Mouse (Mus musculus) MEL (cell line): Measurements from ENCODE around the gene Acaca. TPM values are rescaled to one million over a fixed set of nuclear protein-coding genes. Genes with fewer than 3 reads are reported as not detected.

ENCODE experiments used
- DNase-seq: peaks from one replicate; pipeline ENCODE4 v3.0.0; 2011; ENCODE audit warnings: low read depth, low spot score
- H3K27ac ChIP-seq: 2 replicates; pipeline ENCODE4 v1.5.1; 2012; ENCODE audit warnings: low read depth, mild to moderate bottlenecking, control low read depth, low read length, moderate library complexity; ENCODE audit not compliant: control insufficient read depth
- H3K27me3 ChIP-seq, 2 experiments: fragments of 150-350 bp in 1 of 2; sonication (generic) in 1 of 2; 2 replicates each; pipeline ENCODE4 v1.6.1; 2012; ENCODE audit warnings: low read length in 2 of 2, mild to moderate bottlenecking in 2 of 2, improper control_type of control experiment in 1 of 2, moderate library complexity in 1 of 2; ENCODE audit not compliant: insufficient read depth in 2 of 2, control insufficient read depth in 1 of 2
- H3K36me3 ChIP-seq, 2 experiments: 2 replicates each; pipeline ENCODE4 v1.6.1; 2012 to 2014; ENCODE audit warnings: low read length in 2 of 2, improper control_type of control experiment in 1 of 2, inconsistent platforms in 1 of 2, mild to moderate bottlenecking in 1 of 2; ENCODE audit not compliant: insufficient read depth in 2 of 2, control insufficient read depth in 1 of 2
- H3K4me1 ChIP-seq, 2 experiments: fragments of 150-350 bp in 1 of 2; sonication (generic) in 1 of 2; 2 replicates each; pipeline ENCODE4 v1.6.1; 2012; ENCODE audit warnings: low read length in 2 of 2, improper control_type of control experiment in 1 of 2, mild to moderate bottlenecking in 1 of 2; ENCODE audit not compliant: insufficient read depth in 2 of 2, control insufficient read depth in 1 of 2
- H3K4me3 ChIP-seq, 2 experiments: fragments of 150-350 bp in 1 of 2; sonication (generic) in 1 of 2; 2 replicates each; pipeline ENCODE4 v1.5.1; 2012; ENCODE audit warnings: low read depth in 2 of 2, low read length in 2 of 2, mild to moderate bottlenecking in 2 of 2, moderate library complexity in 2 of 2, control low read depth in 1 of 2, improper control_type of control experiment in 1 of 2; ENCODE audit not compliant: control insufficient read depth in 1 of 2, insufficient read depth in 1 of 2
- H3K79me2 ChIP-seq: 2 replicates; pipeline ENCODE4 v1.6.1; 2012; ENCODE audit warnings: mild to moderate bottlenecking, low read length, moderate library complexity; ENCODE audit not compliant: control insufficient read depth, poor library complexity, insufficient read depth
- H3K9ac ChIP-seq: 2 replicates; pipeline ENCODE4 v1.6.1; 2012; ENCODE audit warnings: low read depth, mild to moderate bottlenecking, control low read depth, low read length, moderate library complexity; ENCODE audit not compliant: control insufficient read depth, poor library complexity, severe bottlenecking
- H3K9me3 ChIP-seq: fragments of 150-350 bp; sonication (generic); replicated peaks from 2 replicates; pipeline ENCODE4 v1.6.1; 2012; ENCODE audit warnings: mild to moderate bottlenecking, low read length, improper control_type of control experiment, moderate library complexity; ENCODE audit not compliant: insufficient read depth
- CTCF ChIP-seq, 3 experiments: IDR thresholded peaks in 2 of 3; conservative IDR thresholded peaks in 1 of 3; 2 replicates each; pipeline ENCODE4 v1.5.1; 2011 to 2012; ENCODE audit warnings: low read length in 3 of 3, low read depth in 2 of 3, mild to moderate bottlenecking in 2 of 3, improper control_type of control experiment in 1 of 3, inconsistent platforms in 1 of 3, mixed read lengths in 1 of 3, moderate library complexity in 1 of 3; ENCODE audit not compliant: control insufficient read depth in 1 of 3, insufficient read depth in 1 of 3, poor library complexity in 1 of 3, severe bottlenecking in 1 of 3
- E2F4 ChIP-seq: IDR thresholded peaks from 2 replicates; pipeline ENCODE4 v1.6.1; 2011; ENCODE audit warnings: low read depth, low read length, improper control_type of control experiment, borderline replicate concordance
- ELF1 ChIP-seq: IDR thresholded peaks from 2 replicates; pipeline ENCODE4 v1.6.1; 2014; ENCODE audit warnings: low read depth, mild to moderate bottlenecking, inconsistent platforms, low read length, improper control_type of control experiment, moderate library complexity
- ETS1 ChIP-seq: IDR thresholded peaks from 2 replicates; pipeline ENCODE4 v1.6.1; 2012; ENCODE audit warnings: low read depth, mild to moderate bottlenecking, inconsistent platforms, low read length, improper control_type of control experiment, moderate library complexity
- GATA1 ChIP-seq: IDR thresholded peaks from 2 replicates; pipeline ENCODE4 v1.6.1; 2011; ENCODE audit warnings: low read depth, low read length, improper control_type of control experiment
- MAZ ChIP-seq: IDR thresholded peaks from 2 replicates; pipeline ENCODE4 v1.6.1; 2012; ENCODE audit warnings: low read depth, mild to moderate bottlenecking, inconsistent platforms, low read length, improper control_type of control experiment
- MEF2A ChIP-seq: IDR thresholded peaks from 2 replicates; pipeline ENCODE4 v1.6.1; 2014; ENCODE audit warnings: low read depth, mild to moderate bottlenecking, inconsistent platforms, low read length, improper control_type of control experiment; ENCODE audit not compliant: poor library complexity, insufficient replicate concordance, severe bottlenecking; ENCODE audit errors: extremely low read depth
- NRF1 ChIP-seq: IDR thresholded peaks from 2 replicates; pipeline ENCODE4 v1.6.1; 2014; ENCODE audit warnings: low read depth, mild to moderate bottlenecking, inconsistent platforms, low read length, improper control_type of control experiment, moderate library complexity; ENCODE audit not compliant: poor library complexity, insufficient read depth, severe bottlenecking
- POLR2AphosphoS5 ChIP-seq: IDR thresholded peaks from 2 replicates; pipeline ENCODE4 v1.6.1; 2012; ENCODE audit warnings: low read depth, borderline replicate concordance, mild to moderate bottlenecking, inconsistent platforms, low read length, moderate library complexity, mixed read lengths
- RCOR1 ChIP-seq: IDR thresholded peaks from 2 replicates; pipeline ENCODE4 v1.6.1; 2012; ENCODE audit warnings: low read depth, mild to moderate bottlenecking, inconsistent platforms, low read length, improper control_type of control experiment
- SMC3 ChIP-seq: IDR thresholded peaks from 2 replicates; pipeline ENCODE4 v1.6.1; 2011; ENCODE audit warnings: low read depth, low read length, improper control_type of control experiment
- TAL1 ChIP-seq: IDR thresholded peaks from 2 replicates; pipeline ENCODE4 v1.6.1; 2012; ENCODE audit warnings: mild to moderate bottlenecking, inconsistent platforms, low read length, moderate library complexity, mixed read lengths
- USF1 ChIP-seq: IDR thresholded peaks from 2 replicates; pipeline ENCODE4 v1.6.1; 2014; ENCODE audit warnings: low read depth, mild to moderate bottlenecking, inconsistent platforms, low read length, improper control_type of control experiment, moderate library complexity
- USF2 ChIP-seq, 2 experiments: IDR thresholded peaks; 2 replicates each; pipeline ENCODE4 v1.6.1; 2011 to 2012; ENCODE audit warnings: improper control_type of control experiment in 2 of 2, low read length in 2 of 2, borderline replicate concordance in 1 of 2, inconsistent platforms in 1 of 2, low read depth in 1 of 2, mild to moderate bottlenecking in 1 of 2; ENCODE audit not compliant: insufficient read depth in 1 of 2
- ZNF384 ChIP-seq: IDR thresholded peaks from 2 replicates; pipeline ENCODE4 v1.6.1; 2012; ENCODE audit warnings: low read depth, mild to moderate bottlenecking, inconsistent platforms, low read length, improper control_type of control experiment
- polyA plus RNA-seq, 2 experiments: library from polyadenylated mRNA; stranded (reverse) in 1 of 2; unstranded in 1 of 2; fragments of >175 nt in 1 of 2; fragments of >200 nt in 1 of 2; gene quantifications; 2 replicates each; pipeline versions ENCODE4 v1.2.1 to v1.2.4; 2012; ENCODE audit warnings: low replicate concordance in 2 of 2, low read depth in 1 of 2; ENCODE audit not compliant: insufficient read length in 2 of 2, insufficient read depth in 1 of 2, missing spikeins in 1 of 2
- total RNA-seq: library from RNA; depleted of rRNA; stranded (reverse); fragments of 300-350 nt; gene quantifications from 2 replicates; pipeline ENCODE4 v1.2.3, GENCODE M21; 2012

Gene Acaca
- total and polyA plus RNA-seq, 3 experiments: 32.0 to 52.0 (median 33.9) TPM

DNA sequence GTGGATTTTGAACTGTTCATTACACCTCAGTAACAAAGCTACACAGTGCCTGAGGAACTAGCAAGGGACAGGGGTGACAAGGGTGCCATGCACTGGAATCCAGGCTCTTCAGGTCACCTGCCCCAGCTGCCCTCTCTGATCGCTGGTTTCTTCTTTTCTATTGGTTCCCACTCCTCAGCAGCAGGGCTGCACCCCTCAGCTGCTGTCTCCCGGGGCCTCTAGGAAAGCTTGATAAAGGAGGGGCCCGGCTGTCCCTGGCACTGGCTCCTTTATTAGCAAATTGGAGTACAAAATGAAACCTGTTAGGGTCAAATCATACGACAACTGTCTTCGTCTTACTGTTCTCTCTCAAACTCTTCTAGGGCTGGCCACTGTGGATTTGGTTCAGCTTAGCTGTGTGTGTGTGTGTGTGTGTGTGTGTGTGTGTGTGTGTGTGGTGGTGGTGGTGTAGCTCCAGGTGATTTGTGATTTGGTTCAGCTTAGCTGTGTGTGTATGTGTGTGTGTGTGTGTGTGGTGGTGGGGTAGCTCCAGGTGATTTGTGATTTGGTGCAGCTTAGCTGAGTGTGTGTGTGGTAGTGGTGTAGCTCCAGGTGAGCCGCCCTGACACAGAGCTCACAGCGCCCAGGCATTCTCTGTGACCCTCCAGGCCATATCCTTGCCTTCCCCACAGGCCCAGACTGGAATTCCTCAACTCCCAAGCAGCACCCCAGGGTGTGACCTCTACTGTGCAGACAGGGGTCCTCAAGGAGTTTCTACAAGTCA, 281.6 kb downstream of the Acaca start:
- TF ChIP-seq ELF1 (no peak), RCOR1 (no peak), USF2 (IDR thresholded peaks at IDR 0.05; ENCODE audit: borderline replicate concordance in 1 of 2, insufficient read depth in 1 of 2, low read depth in 1 of 2, low read length in 2 of 2) (no peak), GATA1 (no peak), SMC3 (no peak), TAL1 (no peak), ZNF384 (no peak)
- DNase-seq: peak; percentile 32
- peaks cover 0 to 20% of the 10 kb centered on the region in 2 experiments; a peak in 2 of 4 replicates for H3K36me3 ChIP-seq
- no peaks in the 10 kb centered on the region for H3K79me2 ChIP-seq
- H3K27ac ChIP-seq: no peak overlapping the region
- H3K27me3 ChIP-seq: no peaks in the 10 kb centered on the region
- H3K4me1 ChIP-seq: peaks cover 21 to 36% of the 10 kb centered on the region in 2 experiments
- no peak overlapping the region for H3K4me3 ChIP-seq
- no peak overlapping the region for H3K9ac ChIP-seq
- H3K9me3 ChIP-seq: no peaks in the 10 kb centered on the region

DNA sequence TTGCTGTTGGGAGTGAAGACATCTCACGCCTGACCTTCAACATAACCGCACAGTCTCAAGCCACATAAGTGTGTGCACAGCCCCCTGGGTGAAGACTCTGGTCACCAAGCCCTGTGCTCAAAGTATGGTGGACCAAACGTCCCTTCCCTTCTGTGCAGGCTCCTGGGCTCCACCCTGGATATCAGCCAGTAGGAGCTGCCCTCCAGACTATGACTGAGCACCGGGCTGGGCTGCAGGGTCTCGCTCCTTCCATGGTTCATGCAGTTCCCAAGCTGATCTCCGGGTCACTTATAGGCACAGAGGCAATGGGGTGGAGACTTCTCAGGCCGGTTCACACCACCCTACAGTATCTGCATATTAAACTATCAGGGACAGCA, 282.2 kb downstream of the Acaca start:
- H3K9me3 ChIP-seq: no peaks in the 10 kb centered on the region
- H3K79me2 ChIP-seq: no peaks in the 10 kb centered on the region
- DNase-seq: no peak
- H3K9ac ChIP-seq: no peak overlapping the region
- peaks cover 0 to 20% of the 10 kb centered on the region in 2 experiments; a peak in 2 of 4 replicates for H3K36me3 ChIP-seq
- peaks cover 21 to 41% of the 10 kb centered on the region in 2 experiments for H3K4me1 ChIP-seq
- TF ChIP-seq MEF2A (no peak), CTCF (IDR thresholded peaks at IDR 0.05 in 2 of 3, conservative IDR thresholded peaks at IDR 0.05 in 1 of 3; ENCODE audit: control insufficient read depth in 1 of 3, insufficient read depth in 1 of 3, low read depth in 2 of 3, low read length in 3 of 3, poor library complexity in 1 of 3, severe bottlenecking in 1 of 3) (no peak), USF1 (no peak), TAL1 (no peak), ETS1 (no peak), POLR2AphosphoS5 (no peak), NRF1 (no peak), E2F4 (no peak), MAZ (no peak)
- no peak overlapping the region for H3K27ac ChIP-seq
- H3K27me3 ChIP-seq: no peaks in the 10 kb centered on the region
- no peak overlapping the region for H3K4me3 ChIP-seq
